Mouse (Mus musculus) cerebellum, postnatal 4 days (tissue): ENCODE measurements at regions not wholly inside any gene's neighbourhood (a gene's known extent, or its start where the extent isn't known, plus 50 kb on each side); places are given as distances from the start of the nearest gene placed in this dataset.

Source experiments
- DNase-seq, 2 experiments: peaks; one replicate each; pipeline ENCODE4 v3.0.0; 2022; ENCODE audit warnings: low spot score in 2 of 2, mixed read lengths in 1 of 2

DNA sequence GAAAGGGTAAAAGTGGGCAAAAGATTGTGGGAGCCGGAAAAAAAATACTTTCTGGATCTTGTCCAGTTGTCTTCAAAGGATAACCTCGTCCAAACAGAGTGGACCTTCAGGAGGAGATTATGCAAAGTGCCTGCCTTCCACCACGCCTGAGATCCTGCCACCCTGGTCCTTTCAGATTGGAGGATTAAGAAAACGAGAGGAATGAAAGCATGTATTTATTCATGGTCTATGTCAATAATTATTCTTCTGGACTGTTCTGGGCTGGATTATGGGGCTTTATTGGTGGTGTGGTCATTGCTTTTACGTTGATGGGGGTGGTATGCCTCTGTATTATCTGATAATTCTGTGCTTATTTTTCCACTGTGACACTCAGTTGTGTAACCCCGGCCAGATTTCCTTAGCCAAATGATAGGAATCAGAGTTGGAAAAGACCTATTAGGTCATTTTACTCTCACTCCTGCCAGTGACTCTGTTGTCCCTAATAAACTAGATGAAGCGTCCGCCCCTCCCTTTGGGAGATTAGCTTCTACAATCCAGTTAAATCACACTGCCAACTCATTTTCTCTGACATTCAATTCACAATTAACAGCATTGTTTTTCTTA lies 656.3 kb downstream of the Slc22a22 start:
- DNase-seq: no peak

DNA sequence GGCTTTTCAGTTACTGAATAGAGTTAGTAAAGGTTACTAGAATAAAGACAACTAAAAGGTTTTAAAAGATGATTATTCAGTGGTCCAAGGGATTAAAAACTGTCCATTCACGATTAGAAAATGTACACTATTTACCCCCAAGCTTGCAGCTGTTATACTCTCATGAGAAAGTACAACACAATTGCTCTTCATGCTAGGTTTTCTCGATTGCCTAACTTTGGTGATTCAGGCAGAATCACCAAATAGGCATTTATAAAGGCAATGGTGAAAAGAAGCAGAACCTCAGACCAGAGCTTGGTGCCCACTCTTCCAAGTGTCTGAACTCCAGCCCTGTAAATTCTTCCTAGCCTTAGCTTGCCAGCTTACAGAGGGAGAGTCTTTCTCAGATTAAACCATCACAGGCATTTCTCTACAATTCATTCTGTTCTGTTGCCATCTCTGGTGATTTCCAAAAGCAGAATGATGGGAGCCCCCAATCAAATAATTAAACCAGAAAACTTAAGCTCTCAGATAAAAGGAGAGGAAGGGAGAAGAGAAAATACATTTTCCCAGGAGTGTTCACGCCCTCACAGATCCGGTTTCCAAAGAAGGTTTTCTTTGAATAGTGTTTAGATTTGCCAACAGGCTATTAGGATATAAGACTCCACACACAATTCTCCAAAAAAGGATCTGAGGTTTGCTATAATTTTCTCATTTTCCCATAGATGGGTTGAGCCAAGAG lies 657.0 kb downstream of the Slc22a22 start:
- DNase-seq: no peak

DNA sequence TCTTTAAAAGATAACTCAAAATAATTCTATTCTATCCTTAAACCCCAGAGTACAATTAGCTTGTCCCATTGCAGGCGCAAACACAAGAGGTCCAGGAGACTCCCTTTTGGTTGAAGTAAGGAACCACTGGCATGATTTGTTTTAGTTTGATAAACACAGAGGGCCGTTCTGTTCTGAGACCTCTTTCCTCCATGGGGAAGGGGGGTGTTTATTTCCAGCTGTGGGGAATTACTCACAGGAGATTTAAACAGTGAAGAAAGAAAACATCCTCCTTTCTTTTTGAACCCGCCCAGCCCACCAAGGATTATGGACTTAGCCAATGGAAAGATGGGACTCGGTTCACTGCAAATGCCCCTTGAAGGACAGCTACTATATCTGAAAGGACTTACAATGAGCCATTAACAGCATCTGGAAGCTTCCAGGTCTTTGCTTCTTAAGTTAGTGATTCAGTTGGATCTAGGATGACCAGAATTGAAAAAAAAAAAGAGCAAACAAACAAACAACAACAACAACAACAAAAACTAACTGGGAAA lies 659.2 kb downstream of the Slc22a22 start:
- DNase-seq: no peak

DNA sequence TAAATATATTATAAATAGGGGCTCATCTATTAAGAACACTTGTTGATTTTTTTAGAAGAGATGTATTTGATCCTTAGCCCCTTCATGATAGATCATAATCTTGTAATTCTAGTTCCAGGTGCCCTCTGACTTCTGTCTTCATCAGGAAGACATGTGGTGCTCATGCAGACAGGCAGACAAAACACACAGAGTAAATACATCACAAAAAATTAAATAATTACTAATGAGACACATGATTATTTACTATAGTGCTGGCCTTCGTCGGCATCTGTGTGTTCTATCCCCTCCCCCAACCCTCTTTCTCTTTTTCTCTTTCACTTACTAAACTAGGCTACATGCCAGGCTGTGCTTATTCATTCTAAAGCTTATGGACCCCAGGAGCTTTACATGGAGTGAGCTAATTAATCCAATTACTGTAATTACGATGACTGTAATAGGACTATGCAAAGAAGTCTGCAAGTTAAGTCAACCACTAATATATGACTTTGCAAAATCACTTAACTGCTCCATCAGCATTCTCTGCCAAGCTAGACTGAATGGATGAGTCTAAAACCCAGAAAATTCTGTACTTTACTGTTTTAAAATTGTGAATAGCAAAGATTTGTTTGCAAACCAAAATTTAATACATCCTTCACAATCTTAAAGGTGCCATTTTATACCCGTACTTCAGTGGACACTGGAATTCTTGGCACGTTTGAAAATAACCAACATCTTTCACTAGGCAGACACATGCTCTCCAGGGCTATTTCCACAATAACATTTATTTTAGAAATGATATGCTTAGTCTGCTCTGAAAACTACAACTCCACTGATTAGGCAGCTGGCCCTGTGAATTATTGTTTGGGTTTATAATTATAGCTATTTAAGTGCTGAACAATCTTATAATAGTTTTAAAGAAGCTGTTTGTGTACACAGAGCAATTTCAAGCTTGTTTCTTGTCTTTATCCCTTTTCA lies 659.9 kb downstream of the Slc22a22 start:
- DNase-seq: no peak

DNA sequence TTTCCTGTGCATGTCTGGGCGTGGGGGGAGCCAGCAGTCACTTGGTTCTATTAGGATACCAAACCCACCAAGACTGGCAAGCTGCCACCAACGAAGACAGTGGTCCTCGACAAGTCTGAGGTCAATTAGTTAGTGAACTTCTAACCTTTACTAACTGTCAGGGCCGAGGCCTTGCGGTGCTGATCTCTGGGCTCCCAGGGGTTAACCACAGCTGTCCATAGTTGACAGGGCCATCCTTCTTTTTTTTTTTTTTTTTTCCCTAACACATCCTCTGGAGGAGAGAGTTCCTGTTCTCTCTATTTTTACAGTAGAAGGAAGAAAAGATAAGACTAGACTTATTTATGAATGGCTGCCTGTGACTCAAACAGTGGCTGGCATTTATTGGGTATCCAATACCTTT lies 663.5 kb downstream of the Slc22a22 start:
- DNase-seq: no peak

DNA sequence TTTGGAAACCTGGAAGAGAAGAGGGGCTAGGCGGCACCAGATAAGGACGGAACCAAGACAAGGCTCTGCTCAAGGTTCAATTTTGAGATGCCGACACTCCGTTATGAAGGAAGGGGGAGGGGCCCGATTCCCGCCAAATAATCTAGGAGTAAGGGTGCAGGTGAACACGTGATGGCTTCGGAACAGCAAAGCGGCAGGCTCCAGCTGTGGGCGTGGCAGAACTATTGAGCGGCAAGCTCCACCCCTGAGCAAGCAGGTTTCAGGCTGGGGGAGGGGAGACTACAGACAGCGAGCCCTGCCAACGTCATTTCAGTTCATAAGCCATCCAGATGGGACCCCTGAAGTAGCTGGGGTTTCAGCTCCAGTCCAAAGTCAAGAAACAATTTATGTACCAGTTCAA lies 667.3 kb downstream of the Slc22a22 start:
- no peak for DNase-seq

DNA sequence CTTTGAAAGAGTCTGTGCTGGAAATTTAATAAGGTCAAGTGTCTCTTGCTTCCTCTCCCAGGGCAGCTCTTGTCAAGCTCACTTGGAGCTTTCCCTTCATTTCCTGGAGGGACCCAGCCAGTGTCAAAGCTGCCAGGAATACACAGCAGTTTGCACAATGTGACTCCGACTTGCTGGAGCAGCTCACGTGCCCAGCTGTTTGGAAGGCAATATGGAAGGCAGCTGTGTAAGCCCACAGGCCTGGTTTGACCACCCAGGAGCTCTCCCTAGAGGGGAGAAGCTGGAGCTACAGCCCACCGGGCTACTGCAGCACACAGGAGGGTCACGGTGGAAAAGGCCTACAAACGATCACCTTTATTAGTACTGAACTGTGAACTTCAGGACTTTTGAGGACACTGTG lies 669.8 kb downstream of the Slc22a22 start:
- no peak for DNase-seq

DNA sequence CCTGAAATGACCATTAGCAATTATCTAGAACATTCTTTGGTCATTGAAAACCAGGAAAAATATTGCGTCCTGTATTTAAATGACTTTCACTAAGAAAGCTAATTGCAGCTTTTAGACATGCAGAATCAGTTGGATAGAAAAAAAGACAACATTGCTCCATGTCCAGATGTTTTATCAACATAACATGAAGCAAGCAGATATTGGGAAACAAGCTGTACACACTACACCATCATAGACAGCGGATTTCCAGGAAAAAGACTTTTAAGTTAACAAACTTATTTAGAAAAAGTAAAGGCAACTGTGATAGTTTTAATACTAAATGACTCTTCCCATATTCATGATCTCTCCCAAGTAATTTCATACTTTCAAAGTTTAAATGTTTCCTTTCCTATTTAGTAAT lies 675.5 kb downstream of the Slc22a22 start:
- no peak for DNase-seq

DNA sequence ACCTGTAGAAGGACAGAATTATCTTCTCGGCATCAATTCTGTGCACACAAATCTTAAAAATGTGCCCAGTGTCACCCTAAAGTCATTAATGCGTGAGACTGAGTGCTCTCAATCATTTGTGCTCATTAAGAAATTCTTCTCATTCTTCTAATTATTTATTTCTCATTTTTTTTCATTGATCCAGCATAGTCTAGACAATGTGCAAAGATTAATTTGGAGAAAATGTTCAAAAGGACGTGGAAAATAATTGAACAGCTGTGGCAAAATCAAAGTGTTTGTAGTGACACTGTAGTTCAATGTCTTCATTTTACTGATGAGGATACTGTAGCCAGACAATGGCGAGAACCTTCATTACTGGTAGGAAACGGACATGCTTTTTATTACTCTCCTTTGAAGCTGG lies 702.0 kb downstream of the Slc22a22 start:
- no peak for DNase-seq

DNA sequence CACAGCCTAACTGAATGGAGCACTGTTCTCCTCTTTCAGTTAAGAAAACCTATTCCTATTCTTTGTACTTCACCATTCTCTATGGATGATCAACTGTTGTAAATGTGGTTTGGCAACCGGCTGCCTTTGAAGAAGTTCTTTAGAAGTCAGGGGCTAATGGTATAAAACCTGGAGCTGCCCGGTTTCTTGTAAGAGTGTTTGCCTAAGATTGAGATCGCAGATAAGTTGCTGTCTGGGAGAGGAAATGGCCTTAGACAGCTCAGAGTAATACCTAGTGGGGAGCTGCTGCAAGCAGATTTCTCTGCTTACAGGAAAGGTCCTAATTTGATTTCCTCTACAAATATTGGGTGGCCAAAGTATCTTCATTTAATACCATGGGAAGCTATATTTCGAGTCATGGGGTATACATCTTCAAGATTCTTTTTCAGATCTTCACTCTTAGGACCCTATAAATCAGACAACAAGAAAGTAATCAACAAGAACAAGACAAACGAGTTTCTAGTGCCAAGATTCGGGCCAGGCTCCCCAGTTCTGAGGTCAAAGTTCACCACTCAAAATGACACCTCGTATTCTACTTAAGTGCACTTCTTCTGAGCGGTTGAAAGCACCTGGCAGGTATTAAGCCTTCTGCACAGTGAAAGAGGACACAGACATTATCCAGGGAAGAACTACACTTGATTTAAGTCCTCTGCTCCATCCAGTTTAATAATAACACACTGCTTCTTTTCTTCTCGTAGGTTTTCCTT lies 702.6 kb downstream of the Slc22a22 start:
- DNase-seq: no peak

DNA sequence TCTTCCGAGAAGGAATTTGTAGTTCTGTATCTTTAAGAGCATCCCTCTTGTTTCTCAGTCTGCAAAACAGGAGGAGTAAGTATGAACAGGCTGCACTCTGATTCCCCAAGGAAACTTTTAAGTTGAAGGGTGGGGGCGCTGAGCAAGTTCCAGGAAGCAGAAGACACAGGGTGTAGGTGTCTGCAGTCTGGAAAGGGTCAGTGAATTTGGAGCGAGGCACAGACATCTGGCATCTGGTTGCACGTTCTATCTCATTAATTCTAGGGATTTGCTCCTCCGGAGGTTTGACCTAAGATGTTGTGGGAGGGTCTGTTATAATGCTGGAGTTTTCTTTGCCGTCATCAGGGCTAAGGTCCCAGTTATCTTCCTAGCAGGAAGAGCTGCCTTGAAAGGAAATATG lies 711.1 kb downstream of the Slc22a22 start:
- no peak for DNase-seq

DNA sequence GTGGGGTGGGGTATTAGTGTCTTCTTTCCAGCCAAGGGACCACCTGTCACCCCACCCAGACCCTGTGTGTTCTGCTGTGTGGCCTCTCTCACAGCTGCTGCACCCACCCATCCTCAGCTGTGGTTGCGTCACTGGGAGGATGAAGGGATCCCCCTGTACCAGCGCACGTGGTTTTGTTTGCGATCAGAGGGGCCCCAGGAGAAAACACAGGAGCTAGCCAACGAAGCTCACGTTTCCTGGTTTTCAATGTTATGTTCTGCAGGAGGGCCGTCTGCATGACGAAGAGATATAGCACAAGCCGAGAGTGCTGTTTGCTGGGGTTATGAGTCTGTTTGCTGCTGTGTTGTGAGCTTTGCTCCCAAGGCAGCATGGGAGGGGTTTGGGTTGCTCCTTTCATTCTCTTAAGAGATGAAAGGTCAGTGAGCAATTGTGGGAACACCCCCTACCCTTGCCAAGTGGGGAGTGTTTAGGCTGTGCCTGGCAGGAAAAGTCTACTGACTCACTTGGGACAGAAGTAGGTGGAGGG lies 712.4 kb downstream of the Slc22a22 start:
- no peak for DNase-seq

DNA sequence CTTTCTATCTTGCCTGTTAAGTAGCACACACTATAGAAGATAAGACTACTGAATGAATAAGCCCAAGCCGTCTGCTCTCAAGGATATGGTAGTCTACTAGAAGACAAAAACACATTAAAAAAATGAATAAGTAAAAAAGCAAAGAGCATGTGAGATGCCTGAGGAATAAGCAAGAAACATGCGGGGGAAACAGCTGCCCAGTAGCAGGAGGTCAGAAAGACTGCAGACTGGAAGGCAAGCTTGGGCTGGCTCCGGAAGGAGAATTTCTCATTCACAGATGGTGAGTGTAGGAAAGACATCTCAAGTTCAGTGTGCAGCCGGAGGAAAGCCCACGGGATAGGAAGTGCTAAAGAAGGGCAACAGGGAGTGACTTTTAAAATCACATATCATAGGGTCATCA lies 713.4 kb downstream of the Slc22a22 start:
- no peak for DNase-seq

DNA sequence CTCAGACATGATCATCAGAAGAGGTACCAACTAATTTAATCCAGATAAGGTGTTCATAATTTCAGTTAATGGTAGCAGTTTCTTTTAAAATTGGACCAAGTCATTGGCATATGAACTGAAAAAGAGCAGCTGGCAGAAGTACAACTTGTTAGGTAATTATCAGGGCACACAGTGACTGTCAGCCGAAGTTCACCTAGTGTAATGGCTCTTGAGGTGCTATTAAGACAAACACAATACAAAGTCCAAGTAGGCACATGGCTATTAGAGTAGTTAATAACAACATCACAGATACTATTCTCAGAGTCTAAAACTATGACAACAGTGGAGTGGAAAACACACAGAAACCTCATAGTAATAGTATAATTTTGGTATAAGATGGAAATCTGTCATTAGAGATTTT lies 730.7 kb downstream of the Slc22a22 start:
- no peak for DNase-seq

DNA sequence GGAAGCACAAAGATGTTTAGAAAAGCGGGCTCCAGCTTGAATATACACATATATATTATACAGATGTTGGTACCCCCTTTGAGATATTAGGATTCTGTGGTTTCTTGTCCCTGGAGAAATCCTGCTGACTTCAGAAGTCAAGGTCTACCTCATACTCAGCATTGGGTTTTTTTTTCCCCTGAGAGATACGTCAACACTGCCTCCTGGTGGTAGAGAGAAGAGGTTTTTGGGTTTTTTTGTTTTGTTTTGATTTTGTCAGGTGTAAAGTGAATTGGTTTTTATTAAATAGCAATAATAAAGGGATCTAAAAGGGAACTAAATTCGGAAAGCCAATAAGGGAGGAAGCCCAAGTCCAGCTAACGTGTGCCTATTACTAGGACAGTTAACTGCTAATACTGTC lies 732.5 kb downstream of the Slc22a22 start:
- DNase-seq: no peak
